Mouse (Mus musculus) myocyte (in vitro differentiated cells): ENCODE data around the gene Ctcfl. TPM values are rescaled to one million over a fixed set of nuclear protein-coding genes. Genes with fewer than 3 reads are reported as not detected.

Source experiments
- H3K27me3 ChIP-seq: one replicate; pipeline ENCODE4 v1.6.1; 2011; ENCODE audit not compliant: control insufficient read depth, insufficient read depth, insufficient read length
- H3K36me3 ChIP-seq: one replicate; pipeline ENCODE4 v1.6.1; 2011; ENCODE audit not compliant: control insufficient read depth, insufficient read depth
- H3K4me2 ChIP-seq: one replicate; pipeline ENCODE4 v1.6.1; 2011; ENCODE audit warnings: low read depth, control low read depth
- H3K4me3 ChIP-seq: one replicate; pipeline ENCODE4 v1.5.1; 2011; ENCODE audit warnings: mild to moderate bottlenecking, control low read depth, moderate library complexity
- H3K79me2 ChIP-seq: one replicate; pipeline ENCODE4 v1.6.1; 2011; ENCODE audit not compliant: control insufficient read depth, insufficient read depth
- H3ac ChIP-seq: one replicate; pipeline ENCODE4 v1.6.1; 2011; ENCODE audit not compliant: control insufficient read depth, insufficient read length
- CEBPB ChIP-seq: IDR thresholded peaks from 2 replicates; pipeline ENCODE4 v1.6.1; 2011; ENCODE audit warnings: mild to moderate bottlenecking, moderate library complexity; ENCODE audit not compliant: poor library complexity, insufficient read depth, severe bottlenecking
- E2F4 ChIP-seq: IDR thresholded peaks from one replicate; pipeline ENCODE4 v1.6.1; 2011; ENCODE audit warnings: mild to moderate bottlenecking, control low read depth, moderate library complexity; ENCODE audit not compliant: insufficient read depth
- MAX ChIP-seq: IDR thresholded peaks from one replicate; pipeline ENCODE4 v1.6.1; 2011; ENCODE audit warnings: low read depth, mild to moderate bottlenecking, control low read depth
- MYOD1 ChIP-seq, 3 experiments: IDR thresholded peaks; one replicate each; pipeline ENCODE4 v1.6.1; 2011; ENCODE audit warnings: control low read depth in 2 of 3, low read depth in 2 of 3, mild to moderate bottlenecking in 2 of 3, moderate library complexity in 1 of 3; ENCODE audit not compliant: insufficient read length in 2 of 3, control insufficient read depth in 1 of 3
- MYOG ChIP-seq, 3 experiments: IDR thresholded peaks; one replicate each; pipeline ENCODE4 v1.6.1; 2011; ENCODE audit warnings: control low read depth in 2 of 3, low read depth in 2 of 3, mild to moderate bottlenecking in 2 of 3; ENCODE audit not compliant: insufficient read length in 2 of 3, control insufficient read depth in 1 of 3, insufficient read depth in 1 of 3
- POLR2A ChIP-seq: IDR thresholded peaks from one replicate; pipeline ENCODE4 v1.6.1; 2011; ENCODE audit warnings: low read depth, mild to moderate bottlenecking, control low read depth, moderate library complexity; ENCODE audit not compliant: insufficient read length
- POLR2AphosphoS2 ChIP-seq: IDR thresholded peaks from one replicate; pipeline ENCODE4 v1.6.1; 2011; ENCODE audit warnings: low read depth, control low read depth; ENCODE audit not compliant: insufficient read length
- REST ChIP-seq: IDR thresholded peaks from one replicate; pipeline ENCODE4 v1.6.1; 2011; ENCODE audit warnings: mild to moderate bottlenecking, control low read depth, moderate library complexity; ENCODE audit not compliant: insufficient read depth, insufficient read length
- SRF ChIP-seq: IDR thresholded peaks from one replicate; pipeline ENCODE4 v1.6.1; 2011; ENCODE audit warnings: low read depth; ENCODE audit not compliant: control insufficient read depth, insufficient read length
- TCF12 ChIP-seq: IDR thresholded peaks from one replicate; pipeline ENCODE4 v1.6.1; 2011; ENCODE audit warnings: mild to moderate bottlenecking, control low read depth; ENCODE audit not compliant: poor library complexity, insufficient read depth, severe bottlenecking
- TCF3 ChIP-seq: IDR thresholded peaks from one replicate; pipeline ENCODE4 v1.6.1; 2011; ENCODE audit warnings: low read depth, control low read depth; ENCODE audit not compliant: insufficient read length
- USF1 ChIP-seq: IDR thresholded peaks from one replicate; pipeline ENCODE4 v1.6.1; 2011; ENCODE audit warnings: low read depth, mild to moderate bottlenecking, control low read depth, moderate library complexity
- polyA plus RNA-seq: library from polyadenylated mRNA; unstranded; fragments of >200 nt; fragmentation: generic; extraction: Trizol; gene quantifications from one replicate; pipeline ENCODE4 v1.2.1, GENCODE M21; 2012; ENCODE audit warnings: missing spikeins

Gene Ctcfl
- polyA plus RNA-seq, 1 experiment: not detected

- no peak overlapping the region for H3ac ChIP-seq
- H3K36me3 ChIP-seq: no peaks in the 10 kb centered on the region
- peaks cover 19% of the 10 kb centered on the region for H3K27me3 ChIP-seq
- H3K4me2 ChIP-seq: no peak overlapping the region
- TF ChIP-seq MYOD1 (IDR thresholded peaks at IDR 0.05; ENCODE audit: control insufficient read depth in 1 of 3, insufficient read length in 2 of 3, low read depth in 2 of 3) (no peak), E2F4 (no peak), SRF (no peak), REST (no peak), TCF12 (no peak)
- no peak overlapping the region for H3K4me3 ChIP-seq
- no peaks in the 10 kb centered on the region for H3K79me2 ChIP-seq
Measured at GRCm38 (mm10) chr2:173076921-173077320, 42.4 kb downstream of the Ctcfl start.

- Histone ChIP-seq H3K79me2 (no peaks in the 10 kb centered on the region), H3K4me2 (no peak overlapping the region), H3K36me3 (no peaks in the 10 kb centered on the region), H3ac (no peak overlapping the region), H3K4me3 (no peak overlapping the region), H3K27me3 (peaks cover 19% of the 10 kb centered on the region)
- TF ChIP-seq E2F4 (no peak), MYOD1 (IDR thresholded peaks at IDR 0.05; ENCODE audit: control insufficient read depth in 1 of 3, insufficient read length in 2 of 3, low read depth in 2 of 3) (no peak), MAX (no peak), USF1 (no peak), SRF (no peak), TCF12 (no peak), POLR2AphosphoS2 (no peak), POLR2A (no peak), MYOG (IDR thresholded peaks at IDR 0.05; ENCODE audit: control insufficient read depth in 1 of 3, insufficient read depth in 1 of 3, insufficient read length in 2 of 3, low read depth in 2 of 3) (no peak), CEBPB (no peak), TCF3 (no peak)
Measured at GRCm38 (mm10) chr2:173073666-173074065, 45.7 kb downstream of the Ctcfl start.

GRCm38 (mm10) chr2:173072948-173073347 lies 46.4 kb downstream of the Ctcfl start:
- TF ChIP-seq CEBPB (no peak), TCF3 (no peak), E2F4 (no peak), REST (no peak), TCF12 (no peak), SRF (no peak), POLR2A (no peak), MYOG (IDR thresholded peaks at IDR 0.05; ENCODE audit: control insufficient read depth in 1 of 3, insufficient read depth in 1 of 3, insufficient read length in 2 of 3, low read depth in 2 of 3) (no peak), MYOD1 (IDR thresholded peaks at IDR 0.05; ENCODE audit: control insufficient read depth in 1 of 3, insufficient read length in 2 of 3, low read depth in 2 of 3) (no peak), USF1 (no peak), POLR2AphosphoS2 (no peak), MAX (no peak)
- H3K4me2 ChIP-seq: no peak overlapping the region
- peaks cover 19% of the 10 kb centered on the region for H3K27me3 ChIP-seq
- no peak overlapping the region for H3ac ChIP-seq
- H3K4me3 ChIP-seq: no peak overlapping the region
- H3K79me2 ChIP-seq: no peaks in the 10 kb centered on the region
- no peaks in the 10 kb centered on the region for H3K36me3 ChIP-seq

GRCm38 (mm10) chr2:173064864-173065263 lies 54.5 kb downstream of the Ctcfl start:
- H3K79me2 ChIP-seq: no peaks in the 10 kb centered on the region
- no peaks in the 10 kb centered on the region for H3K36me3 ChIP-seq
- no peak overlapping the region for H3K4me2 ChIP-seq
- H3K27me3 ChIP-seq: no peaks in the 10 kb centered on the region
- no peak overlapping the region for H3ac ChIP-seq
- H3K4me3 ChIP-seq: no peak overlapping the region
- no peak for TF ChIP-seq REST
- TF ChIP-seq CEBPB: no peak
- TF ChIP-seq MYOD1 (IDR thresholded peaks at IDR 0.05; ENCODE audit: control insufficient read depth in 1 of 3, insufficient read length in 2 of 3, low read depth in 2 of 3): peak in 2 of 3 experiments; percentile 51 to 79
- peak; percentile 57 for TF ChIP-seq TCF12
- peak; percentile 69 to 76 (median 73) for TF ChIP-seq MYOG (IDR thresholded peaks at IDR 0.05; ENCODE audit: control insufficient read depth in 1 of 3, insufficient read depth in 1 of 3, insufficient read length in 2 of 3, low read depth in 2 of 3)
- TF ChIP-seq TCF3: peak; percentile 66
- peak; percentile 10 for TF ChIP-seq SRF
- no peak for TF ChIP-seq MAX

GRCm38 (mm10) chr2:173063219-173063618 lies 56.1 kb downstream of the Ctcfl start:
- Histone ChIP-seq H3K4me3 (no peak overlapping the region), H3K79me2 (no peaks in the 10 kb centered on the region), H3K4me2 (no peak overlapping the region), H3K27me3 (no peaks in the 10 kb centered on the region), H3ac (no peak overlapping the region), H3K36me3 (no peaks in the 10 kb centered on the region)
- no peak for TF ChIP-seq USF1
- no peak for TF ChIP-seq TCF3
- no peak for TF ChIP-seq MYOG (IDR thresholded peaks at IDR 0.05; ENCODE audit: control insufficient read depth in 1 of 3, insufficient read depth in 1 of 3, insufficient read length in 2 of 3, low read depth in 2 of 3)
- TF ChIP-seq CEBPB: no peak
- TF ChIP-seq POLR2AphosphoS2: no peak
- no peak for TF ChIP-seq SRF
- TF ChIP-seq TCF12: no peak
- no peak for TF ChIP-seq POLR2A
- TF ChIP-seq E2F4: no peak
- no peak for TF ChIP-seq MAX
- TF ChIP-seq MYOD1 (IDR thresholded peaks at IDR 0.05; ENCODE audit: control insufficient read depth in 1 of 3, insufficient read length in 2 of 3, low read depth in 2 of 3): no peak
